Mouse (Mus musculus) left cerebral cortex, adult 2 months (tissue): ENCODE measurements at regions not wholly inside any gene's neighbourhood (a gene's known extent, or its start where the extent isn't known, plus 50 kb on each side); places are given as distances from the start of the nearest gene placed in this dataset.
"Not testable (repeated sequence)": the region's sequence is repeated elsewhere in the genome, so short reads cannot be mapped to it uniquely, and the experiment has no call there.

ENCODE experiments used
- DNase-seq, 2 experiments: peaks; one replicate each; pipeline ENCODE4 v3.0.0; 2021 to 2022; ENCODE audit warnings: low spot score in 2 of 2, mixed read lengths in 1 of 2; ENCODE audit errors: extremely low spot score in 1 of 2
- H3K27ac ChIP-seq: fragments of 200-600 bp; 2 replicates; pipeline ENCODE4 v1.8.1; 2022
- H3K4me3 ChIP-seq: fragments of 200-600 bp; 2 replicates; pipeline ENCODE4 v1.8.1; 2022
- CTCF ChIP-seq: fragments of 200-600 bp; IDR thresholded peaks from 2 replicates; pipeline ENCODE4 v1.8.1; 2022; ENCODE audit warnings: antibody characterized with exemption, mild to moderate bottlenecking, moderate library complexity
- intact Hi-C: fragments of 180-260 bp; cut with DNase I; formaldehyde crosslinking; loops from one replicate; pipeline ENCODE4 v1.15.1; 2025

GRCm38 (mm10) chr1:95470491-95470890 lies 157.1 kb downstream of the Fam174a start:
- no peak overlapping the region for H3K4me3 ChIP-seq
- TF ChIP-seq CTCF: no peak
- H3K27ac ChIP-seq: no peak overlapping the region
- DNase-seq: no peak
- intact Hi-C loops: no loop called here

- no peak for DNase-seq
- no peak for TF ChIP-seq CTCF
These were observed 174.4 kb downstream of the St8sia4 start for GRCm38 (mm10) chr1:95493004-95493403.

GRCm38 (mm10) chr1:95500671-95501070 lies 166.7 kb downstream of the St8sia4 start:
- H3K27ac ChIP-seq, intact Hi-C loops, DNase-seq, H3K4me3 ChIP-seq: not testable (repeated sequence)

More at GRCm38 (mm10) chr1:95493004-95493403, 174.4 kb downstream of the St8sia4 start:
- Histone ChIP-seq H3K27ac (no peak overlapping the region), H3K4me3 (no peak overlapping the region)
- intact Hi-C loops: no loop called here

- Histone ChIP-seq H3K4me3 (no peak overlapping the region), H3K27ac (no peak overlapping the region)
- intact Hi-C loops: no loop called here
- TF ChIP-seq CTCF: no peak
- DNase-seq: no peak
These were observed 158.7 kb downstream of the St8sia4 start for GRCm38 (mm10) chr1:95508718-95509117.

GRCm38 (mm10) chr1:95528726-95529125 lies 138.6 kb downstream of the St8sia4 start:
- no peak for TF ChIP-seq CTCF
- H3K27ac ChIP-seq: no peak overlapping the region
- no peak overlapping the region for H3K4me3 ChIP-seq
- intact Hi-C loops: no loop called here
- no peak for DNase-seq

GRCm38 (mm10) chr1:95531017-95531416 lies 136.4 kb downstream of the St8sia4 start:
- Histone ChIP-seq H3K27ac (no peak overlapping the region), H3K4me3 (no peak overlapping the region)
- TF ChIP-seq CTCF: no peak
- DNase-seq: no peak
- intact Hi-C loops: no loop called here
